Mouse (Mus musculus): Measurements from ENCODE around the gene Sdhb. TPM values are rescaled to one million over a fixed set of nuclear protein-coding genes. Genes with fewer than 3 reads are reported as not detected.

The Sdhb gene
- 191 and 217 TPM in 2 replicates for polyA plus RNA-seq (2012; rRNA removed)

GRCm38 (mm10) chr4:140960781-140961466, at the start of gene Sdhb:
Gene Sdhb, plus strand, starts transcription at chr4:140961203.

GRCm38 (mm10) chr4:140986711-140987395, 25.9 kb downstream of the Sdhb start, which contains the start of gene Atp13a2:
Gene Atp13a2, plus strand, starts transcription at chr4:140986873.

GRCm38 (mm10) chr4:141010118-141010517, 49.1 kb downstream of the Sdhb start, which contains the start of gene Mfap2:
Gene Mfap2, plus strand, starts transcription at chr4:141010418.

Other genes starting within 250 kb of the Sdhb start
- gene Padi6, start 218.6 kb upstream of the Sdhb start, polyA plus RNA-seq (2012; rRNA removed) = 80.5 and 96.4 TPM in 2 replicates
- 5.9 and 8.1 TPM in 2 replicates for gene Padi4, start 187.0 kb upstream of the Sdhb start, polyA plus RNA-seq (2012; rRNA removed)
- 0.17 and 0.28 TPM in 2 replicates for gene Padi3, start 150.6 kb upstream of the Sdhb start, polyA plus RNA-seq (2012; rRNA removed)
- 16.9 and 52.4 TPM in 2 replicates for gene Padi1, start 115.4 kb upstream of the Sdhb start, polyA plus RNA-seq (2012; rRNA removed)
- gene Padi2, start 54.9 kb upstream of the Sdhb start, polyA plus RNA-seq (2012; rRNA removed) = 8.2 and 25.6 TPM in 2 replicates
- gene Atp13a2, start 25.7 kb downstream of the Sdhb start, polyA plus RNA-seq (2012; rRNA removed) = 280 and 314 TPM in 2 replicates
- gene Mfap2, start 49.2 kb downstream of the Sdhb start, polyA plus RNA-seq (2012; rRNA removed) = 393 and 502 TPM in 2 replicates
- 51.6 and 59.3 TPM in 2 replicates for gene Crocc, start 99.3 kb downstream of the Sdhb start, polyA plus RNA-seq (2012; rRNA removed)
- 63.9 and 73.7 TPM in 2 replicates for gene Necap2, start 117.2 kb downstream of the Sdhb start, polyA plus RNA-seq (2012; rRNA removed)
- 0.42 and 0.85 TPM in 2 replicates for gene Spata21, start 127.1 kb downstream of the Sdhb start, polyA plus RNA-seq (2012; rRNA removed)
- gene Szrd1, start 178.6 kb downstream of the Sdhb start, polyA plus RNA-seq (2012; rRNA removed) = 53.7 and 55.4 TPM in 2 replicates
- gene Fbxo42, start 186.7 kb downstream of the Sdhb start, polyA plus RNA-seq (2012; rRNA removed) = 16.9 and 18.5 TPM in 2 replicates

Data from ovary, adult 2 months (tissue).